Mouse (Mus musculus) thymus, postnatal 25 days (tissue): Measurements from ENCODE around the gene Vwa8.

Source experiments
- DNase-seq: peaks from one replicate; pipeline ENCODE4 v3.0.0; 2022

Vwa8 gene

DNA sequence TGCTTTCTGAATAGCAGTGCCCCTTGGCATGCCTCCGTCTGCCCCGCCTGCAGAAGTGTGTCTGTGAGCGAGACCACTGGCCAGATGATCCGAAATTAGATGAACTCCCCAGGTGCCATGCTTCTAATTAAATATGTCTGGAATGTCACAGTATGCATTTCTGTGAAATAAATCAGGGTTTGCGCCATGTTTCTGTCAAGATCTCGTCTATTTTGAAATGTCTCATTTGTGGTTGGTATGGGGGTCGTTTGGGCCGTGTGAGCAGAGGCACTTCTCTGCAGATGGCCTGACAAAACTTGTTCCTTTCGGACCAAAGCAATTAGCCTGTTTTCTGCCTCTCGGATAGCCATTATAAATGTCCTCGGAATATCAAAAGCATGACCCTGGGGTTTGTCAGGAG lies 306.1 kb downstream of the Vwa8 start:
- no peak for DNase-seq

DNA sequence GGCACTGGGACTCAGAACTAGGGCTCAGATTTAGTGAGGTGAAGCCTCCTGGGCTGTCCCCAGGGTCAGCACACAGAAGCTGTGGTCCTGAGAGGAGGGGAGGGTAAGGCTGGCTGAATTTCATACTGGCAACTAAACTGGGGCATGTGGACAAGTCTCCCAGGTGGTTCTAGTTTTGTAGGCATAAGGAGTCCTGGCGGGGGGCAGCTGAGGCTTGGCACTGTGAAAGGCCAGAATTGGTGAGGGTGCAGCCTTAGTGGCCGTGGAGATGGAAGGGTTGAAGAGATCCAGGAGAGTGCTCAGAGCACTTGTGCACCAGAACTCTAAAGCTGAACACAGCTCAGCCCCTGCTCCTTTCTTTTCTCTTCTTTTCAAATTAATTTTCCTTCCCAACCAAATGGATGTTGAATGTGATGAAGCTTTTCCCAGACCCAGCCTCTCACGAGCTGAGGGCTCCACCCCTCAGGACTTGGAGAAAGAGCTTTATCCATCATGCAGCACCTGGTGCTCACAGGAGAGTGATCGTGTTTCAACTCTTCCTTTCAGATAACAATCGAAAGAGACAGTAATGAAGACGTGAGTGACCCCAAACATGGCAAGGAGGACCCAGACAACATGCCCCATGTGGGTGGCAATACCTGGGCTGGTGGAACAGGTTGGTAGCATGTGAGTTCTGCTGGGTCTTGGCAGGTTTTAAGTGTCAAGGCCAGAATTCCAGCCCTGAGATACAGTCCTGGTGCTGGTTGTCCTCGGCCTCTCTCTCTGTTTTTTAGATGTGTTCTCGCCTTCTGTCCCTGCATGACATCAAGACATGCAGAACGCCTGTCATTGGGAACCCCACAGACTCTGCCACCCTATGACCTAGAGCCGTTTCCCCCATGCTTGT lies 307.9 kb downstream of the Vwa8 start:
- DNase-seq: no peak

DNA sequence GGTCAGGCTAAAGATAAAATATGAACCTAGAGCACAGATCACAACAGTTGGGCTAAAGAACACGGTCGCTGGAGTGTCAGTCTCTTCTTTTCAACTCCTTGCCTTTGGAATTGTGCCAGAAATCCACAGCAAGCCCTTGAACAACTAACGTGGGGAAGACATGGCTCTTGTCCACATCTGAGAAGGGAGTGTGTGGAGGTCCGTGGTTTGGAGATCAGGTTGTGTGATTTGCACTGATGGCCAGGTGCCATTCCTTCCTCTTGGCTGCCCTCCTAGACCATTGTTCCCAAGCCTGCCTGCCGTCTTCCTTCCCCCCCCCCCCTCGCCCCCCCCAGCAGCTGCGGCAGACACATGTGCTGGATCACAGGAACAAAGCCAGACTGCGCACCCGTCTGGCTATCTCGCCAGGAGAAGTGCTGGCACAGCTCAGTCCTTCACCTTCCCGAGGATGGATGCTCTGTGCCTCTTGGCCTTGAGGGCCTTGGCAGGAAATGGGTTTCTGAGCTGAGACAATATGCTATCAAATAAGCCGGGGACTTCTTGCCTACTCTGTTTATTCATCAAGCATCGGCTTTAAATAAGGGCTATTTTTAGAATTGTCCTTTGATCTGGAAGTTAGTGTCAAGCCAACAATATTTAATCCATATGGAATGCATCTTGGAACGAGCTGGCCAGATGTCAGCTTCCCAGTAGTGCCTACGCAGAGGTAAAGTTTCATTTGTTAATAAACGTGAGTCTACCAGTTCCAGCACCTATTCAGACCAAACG lies 308.8 kb downstream of the Vwa8 start:
- no peak for DNase-seq

DNA sequence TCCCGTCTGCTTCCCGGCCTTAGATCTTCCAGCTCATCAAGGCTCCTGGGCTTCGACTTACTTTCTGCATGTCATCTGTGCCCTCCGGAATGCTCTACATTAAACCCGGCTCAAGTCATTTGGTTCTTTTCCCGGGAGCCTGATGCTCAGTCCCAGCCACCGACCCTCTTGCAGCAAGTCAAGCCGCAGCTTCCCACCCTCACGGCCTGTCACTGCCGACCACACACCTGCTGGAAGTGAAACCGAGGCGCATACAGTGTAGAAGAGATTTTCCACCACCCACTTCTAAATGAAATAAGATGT lies 309.3 kb downstream of the Vwa8 start:
- no peak for DNase-seq

DNA sequence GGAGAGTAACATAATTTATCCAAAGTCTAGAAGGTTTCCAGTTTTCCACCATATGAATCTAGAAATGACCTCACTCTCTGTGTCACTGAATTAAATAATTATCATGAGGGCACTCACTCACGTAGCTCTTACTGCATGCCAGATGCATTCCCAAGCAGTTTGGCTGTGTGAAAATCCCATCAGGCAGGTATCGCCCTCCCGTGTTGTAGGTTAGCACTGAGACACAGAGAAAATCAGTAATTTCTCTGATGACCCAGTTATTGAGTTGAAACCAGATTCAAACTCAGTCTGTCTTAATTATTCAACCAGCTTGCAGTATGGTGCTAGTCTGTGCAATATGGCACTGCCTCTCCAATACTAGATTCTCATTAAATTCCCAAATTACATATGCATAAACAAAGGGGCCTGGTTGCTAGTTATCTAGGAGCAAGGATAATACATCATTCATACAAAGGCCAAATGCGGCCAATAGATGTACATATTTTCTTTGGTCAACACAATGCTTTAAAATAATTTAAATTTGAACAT lies 309.9 kb downstream of the Vwa8 start:
- DNase-seq: no peak

DNA sequence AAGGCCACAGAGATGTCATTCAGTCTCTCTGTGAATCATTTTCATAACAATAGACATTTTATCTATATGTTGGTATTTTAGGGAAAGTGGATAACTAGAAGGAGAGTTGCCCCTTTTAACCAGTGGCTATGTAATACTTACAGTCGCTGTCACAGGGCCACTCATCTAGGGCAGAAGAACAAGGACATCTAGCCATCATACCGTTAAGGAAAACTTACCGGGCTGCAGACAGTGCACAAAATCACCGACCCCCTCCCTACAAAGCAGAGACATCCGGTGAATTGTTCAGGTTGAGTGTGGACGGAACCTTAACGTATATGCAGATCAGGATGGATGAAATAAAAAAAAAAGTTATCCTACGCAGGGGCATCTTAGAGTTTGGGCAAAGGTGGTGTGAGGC lies 310.6 kb downstream of the Vwa8 start:
- DNase-seq: no peak

DNA sequence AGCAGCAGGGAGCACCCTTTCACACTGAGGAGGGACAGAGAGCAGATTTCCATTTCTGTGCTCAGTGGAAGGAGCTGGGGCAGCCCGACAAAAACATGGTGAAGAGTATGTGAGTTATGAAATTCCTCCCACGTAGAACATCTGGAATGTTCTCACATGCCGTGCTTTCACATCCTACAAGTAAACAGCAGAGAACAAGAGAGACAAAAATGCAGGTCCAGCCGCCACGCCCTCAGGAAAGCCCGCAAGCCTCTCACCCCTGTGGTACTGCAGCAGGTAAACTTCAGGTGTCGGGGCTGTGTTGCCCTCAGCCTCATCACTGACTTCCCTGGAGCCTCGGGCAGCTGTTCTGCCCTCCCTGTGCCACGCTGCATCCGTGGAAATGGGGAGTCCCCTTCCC lies 311.6 kb downstream of the Vwa8 start:
- DNase-seq: no peak

DNA sequence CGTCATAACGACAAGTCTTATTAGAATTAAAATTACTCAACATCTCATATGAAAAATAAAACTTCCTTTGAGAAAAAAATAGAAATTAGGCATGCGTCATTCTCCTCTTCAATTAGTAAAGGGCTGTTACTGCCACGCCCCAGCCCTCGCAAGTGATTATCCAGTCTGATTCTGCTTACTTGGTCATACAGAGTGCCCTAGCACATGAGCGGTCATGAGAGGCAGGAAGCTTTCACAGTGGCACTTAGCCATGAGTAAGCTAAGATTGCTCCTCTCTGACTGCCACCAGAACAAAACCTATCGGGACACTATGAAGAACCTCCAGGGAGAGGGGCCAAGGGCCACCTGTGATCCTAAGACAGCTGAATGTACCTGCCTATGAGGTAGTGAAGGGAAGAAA lies 312.1 kb downstream of the Vwa8 start:
- DNase-seq: no peak

DNA sequence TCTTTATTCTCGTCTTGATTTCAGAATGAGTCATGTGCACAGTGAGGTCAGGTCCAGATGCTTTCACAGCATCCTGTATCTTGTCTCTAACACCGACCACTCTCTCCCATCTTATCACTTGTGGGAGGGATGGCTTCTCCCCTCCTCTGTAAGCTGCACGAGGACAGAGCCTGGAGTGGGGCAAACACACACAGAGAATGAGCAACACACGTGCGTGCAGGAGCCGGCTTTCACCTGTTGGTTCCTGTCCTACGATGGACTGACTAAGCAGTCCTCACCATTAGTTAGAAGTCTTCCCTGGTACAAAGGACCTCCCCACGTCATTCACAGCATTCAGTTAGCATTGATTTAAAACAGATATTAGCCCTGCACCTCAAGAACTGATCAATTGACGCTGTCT lies 312.9 kb downstream of the Vwa8 start:
- DNase-seq: no peak

DNA sequence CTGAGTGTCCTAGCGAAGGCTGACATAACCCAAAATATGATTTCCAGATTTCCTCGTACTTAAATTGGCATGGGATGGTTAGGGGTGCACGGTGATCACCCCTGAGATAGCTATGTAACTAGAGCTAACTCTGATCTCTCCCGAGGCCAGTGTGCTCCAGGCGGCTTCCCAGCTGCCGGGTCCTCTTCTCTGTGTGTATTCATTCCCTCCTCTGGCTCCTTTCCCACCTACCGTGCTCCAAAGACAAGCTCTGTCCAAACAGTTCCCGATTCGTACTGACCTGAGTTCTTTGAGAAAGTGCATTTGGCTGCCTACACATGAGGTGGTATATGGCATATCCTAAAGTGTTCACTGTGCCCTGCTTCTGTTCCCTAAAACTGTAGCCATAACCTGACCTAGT lies 313.8 kb downstream of the Vwa8 start:
- DNase-seq: no peak

DNA sequence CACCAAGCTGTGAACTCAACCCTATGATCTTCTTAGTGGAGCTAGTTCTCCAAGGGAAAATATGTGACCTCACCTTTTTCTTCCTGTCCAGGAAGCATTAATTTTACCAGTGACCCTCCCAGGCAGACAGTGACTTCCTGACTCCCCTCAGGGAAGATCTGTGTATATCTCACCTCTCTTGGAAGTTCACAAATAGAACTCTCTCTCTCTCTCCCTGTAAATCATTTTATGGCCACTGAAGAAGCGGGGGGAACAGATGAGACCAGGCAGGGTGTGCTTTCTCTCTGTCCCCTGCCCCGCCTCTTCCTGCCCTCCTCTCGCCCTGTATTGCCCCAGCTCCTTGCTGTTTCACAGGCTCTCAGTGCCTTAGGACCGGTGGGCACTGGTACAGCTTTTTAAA lies 315.5 kb downstream of the Vwa8 start:
- no peak for DNase-seq

DNA sequence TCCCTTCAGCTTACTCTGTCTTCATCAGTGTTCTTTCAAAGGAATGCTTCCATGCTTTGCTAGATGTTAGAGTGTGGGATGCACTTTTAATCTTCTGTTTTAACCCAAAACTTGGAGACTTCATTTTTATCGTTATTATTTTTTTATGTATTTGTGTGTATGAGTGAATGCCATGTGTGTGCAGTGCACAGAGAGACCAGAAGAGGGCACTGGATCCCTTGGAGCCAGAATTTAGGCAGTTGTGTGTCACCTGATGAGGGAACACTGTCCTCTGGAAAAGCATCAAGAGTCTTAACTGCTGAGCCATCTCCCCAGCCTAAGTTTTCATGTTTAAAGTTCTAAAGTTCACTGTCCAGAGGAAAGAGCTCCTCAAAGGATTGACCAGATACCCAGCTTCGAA lies 316.1 kb downstream of the Vwa8 start:
- DNase-seq: peak; percentile 69

DNA sequence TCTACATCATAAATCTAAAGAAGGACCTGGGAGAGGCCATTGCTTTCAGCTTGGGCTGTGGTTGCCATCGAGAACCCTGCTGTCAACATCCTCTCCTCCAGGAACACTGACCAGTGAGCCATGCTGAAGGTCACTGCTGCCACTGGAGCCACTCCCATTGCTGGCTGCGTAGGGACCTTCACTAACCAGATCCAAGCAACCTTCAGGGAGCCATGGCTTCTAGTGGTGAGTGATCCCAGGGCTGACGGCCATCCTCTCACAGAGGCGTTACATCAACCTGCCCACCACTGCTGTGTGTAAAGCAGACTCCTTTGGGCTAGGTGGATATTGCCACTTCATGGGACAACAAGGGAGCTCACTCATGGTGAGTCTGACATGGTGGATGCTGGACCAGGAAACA lies 325.7 kb downstream of the Vwa8 start:
- no peak for DNase-seq

DNA sequence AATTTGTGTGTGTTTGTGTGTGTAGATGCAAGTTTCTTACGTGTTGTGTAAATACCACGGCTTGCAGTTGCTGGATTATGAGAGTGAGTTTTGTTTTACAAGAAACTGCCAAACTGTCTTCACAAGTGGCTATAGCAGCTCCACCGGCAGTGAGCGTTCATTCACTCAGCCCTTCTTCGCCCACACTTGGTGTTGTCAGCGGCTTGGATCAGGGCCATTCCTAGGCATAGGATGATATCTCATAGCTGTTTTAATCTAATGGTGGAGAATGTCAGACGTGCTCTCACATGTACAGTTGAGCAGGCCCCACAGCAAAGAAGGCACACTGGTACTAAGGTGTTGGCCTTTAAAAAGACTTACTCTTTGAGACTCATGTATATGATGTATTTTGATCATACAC lies 328.9 kb downstream of the Vwa8 start:
- DNase-seq: no peak

DNA sequence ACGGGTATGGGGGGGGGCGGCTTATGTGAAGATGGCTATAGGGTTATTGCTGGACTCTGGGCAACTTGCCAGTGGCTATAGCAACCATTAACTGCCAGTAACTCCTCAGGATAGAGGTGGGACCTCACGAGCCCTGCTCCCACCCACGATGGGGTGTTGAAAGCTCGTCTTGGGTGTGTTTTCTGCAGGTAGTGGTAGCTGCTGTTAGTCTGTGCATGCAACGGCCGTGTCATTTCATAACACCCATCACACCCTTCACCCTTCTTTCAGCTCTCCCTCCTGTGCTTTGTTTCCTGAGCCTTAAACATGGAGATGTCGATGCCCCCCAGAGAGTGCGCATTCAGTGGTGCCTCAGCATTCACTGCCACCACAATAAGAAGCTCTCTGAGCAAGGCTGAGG lies 329.4 kb downstream of the Vwa8 start:
- no peak for DNase-seq

DNA sequence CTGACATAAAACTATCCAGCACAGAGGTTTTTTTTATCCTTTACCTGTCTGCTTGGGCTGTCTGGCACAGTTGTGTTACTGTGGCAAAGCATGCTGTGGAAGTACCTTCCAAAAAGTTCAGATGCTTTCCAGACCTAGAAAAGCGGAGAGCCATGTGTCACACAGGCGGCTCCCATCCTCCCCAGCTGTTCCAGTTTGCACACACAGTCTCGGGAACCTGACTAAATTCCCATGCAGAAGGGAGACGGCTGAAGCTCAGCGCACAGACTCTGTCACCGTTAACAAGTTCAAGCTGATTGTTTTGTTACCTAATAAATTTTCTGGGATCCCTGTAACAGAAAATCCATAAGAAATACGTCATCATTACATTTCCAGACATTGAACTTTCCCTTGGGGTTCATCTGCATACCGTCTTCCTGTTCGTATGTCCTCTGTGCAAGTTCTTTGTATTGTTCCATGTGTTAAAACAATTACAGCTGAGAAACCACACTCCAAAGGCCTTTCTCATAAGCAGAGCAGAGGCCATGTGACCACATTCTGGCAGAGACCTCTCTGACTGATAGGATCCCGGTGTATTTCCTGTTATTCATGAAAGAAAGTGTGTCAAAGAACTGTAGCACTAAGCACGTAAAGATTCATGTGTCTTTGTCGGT lies 331.4 kb downstream of the Vwa8 start:
- peak; percentile 49 for DNase-seq

DNA sequence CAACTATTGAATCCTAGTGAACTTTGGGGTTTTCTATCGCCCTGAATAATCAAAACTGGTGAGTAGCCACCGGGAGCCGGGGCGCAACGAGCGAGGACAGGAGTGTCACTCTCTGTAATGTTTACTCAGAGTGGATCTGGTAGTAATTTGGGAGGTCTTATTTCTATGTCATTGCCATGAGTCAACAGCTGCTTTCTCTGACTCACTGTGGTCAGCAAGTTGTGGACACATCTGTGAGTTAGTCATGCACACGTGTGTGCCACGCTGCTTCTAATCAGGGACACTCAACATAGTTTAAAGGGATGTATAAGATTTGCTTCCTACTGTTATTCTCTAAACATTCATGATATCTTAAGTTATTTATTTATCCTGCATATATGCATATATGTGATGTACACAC lies 332.9 kb downstream of the Vwa8 start:
- DNase-seq: no peak

DNA sequence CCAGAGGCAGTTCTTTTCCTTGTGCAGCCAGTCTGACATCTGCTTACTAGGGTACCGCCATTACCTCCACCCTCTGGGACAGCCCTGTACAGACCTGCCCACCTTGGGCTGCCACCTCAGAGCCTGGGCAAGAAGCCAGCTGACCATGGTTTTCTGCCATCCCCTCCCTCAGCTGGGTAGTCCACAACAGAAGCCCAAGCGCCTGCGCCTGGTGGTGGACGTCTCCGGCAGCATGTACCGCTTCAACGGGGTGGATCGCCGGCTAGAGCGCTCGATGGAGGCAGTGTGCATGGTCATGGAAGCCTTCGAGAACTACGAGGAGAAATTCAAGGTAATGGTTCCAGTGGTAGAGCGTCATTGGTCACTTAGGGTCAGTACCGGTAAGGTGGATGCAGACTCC lies 333.9 kb downstream of the Vwa8 start:
- DNase-seq: no peak

DNA sequence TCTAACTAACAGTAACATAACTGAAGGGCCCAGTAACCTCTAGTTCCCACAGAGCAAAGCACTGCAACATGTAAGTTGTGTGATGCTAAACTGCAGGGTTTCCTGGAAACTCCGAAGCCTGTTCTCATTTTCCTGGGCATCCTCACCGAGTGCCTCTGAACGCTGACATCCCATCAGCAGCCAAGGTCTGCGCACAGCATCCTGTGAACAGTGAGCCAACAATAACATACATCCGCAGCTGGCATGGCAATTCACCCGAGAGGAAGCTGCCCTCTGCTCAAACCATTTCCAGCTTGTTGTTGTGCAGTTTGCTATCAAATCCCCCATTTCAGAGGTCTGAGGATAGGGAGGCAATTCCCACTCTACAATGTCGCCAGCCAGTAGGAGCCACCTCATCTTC lies 334.4 kb downstream of the Vwa8 start:
- DNase-seq: no peak

DNA sequence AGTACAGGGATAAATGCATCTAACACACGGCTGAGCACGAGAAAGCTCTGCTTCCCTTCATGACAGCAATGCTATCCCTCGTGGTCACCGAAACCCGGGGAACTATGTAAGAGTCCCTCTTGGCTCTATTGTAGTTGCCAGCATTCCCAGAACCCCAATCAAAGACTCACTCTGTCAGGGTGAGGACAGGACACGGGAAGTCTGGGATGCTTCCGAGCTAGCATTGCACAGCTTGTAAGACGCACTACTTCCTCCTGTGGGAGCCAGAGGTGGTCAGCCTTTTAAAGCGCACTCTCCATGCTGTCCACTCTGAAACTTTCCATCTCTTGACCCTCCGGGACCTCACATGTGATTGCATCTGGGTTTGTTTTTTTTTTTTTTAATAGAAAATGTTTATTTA lies 335.2 kb downstream of the Vwa8 start:
- no peak for DNase-seq

DNA sequence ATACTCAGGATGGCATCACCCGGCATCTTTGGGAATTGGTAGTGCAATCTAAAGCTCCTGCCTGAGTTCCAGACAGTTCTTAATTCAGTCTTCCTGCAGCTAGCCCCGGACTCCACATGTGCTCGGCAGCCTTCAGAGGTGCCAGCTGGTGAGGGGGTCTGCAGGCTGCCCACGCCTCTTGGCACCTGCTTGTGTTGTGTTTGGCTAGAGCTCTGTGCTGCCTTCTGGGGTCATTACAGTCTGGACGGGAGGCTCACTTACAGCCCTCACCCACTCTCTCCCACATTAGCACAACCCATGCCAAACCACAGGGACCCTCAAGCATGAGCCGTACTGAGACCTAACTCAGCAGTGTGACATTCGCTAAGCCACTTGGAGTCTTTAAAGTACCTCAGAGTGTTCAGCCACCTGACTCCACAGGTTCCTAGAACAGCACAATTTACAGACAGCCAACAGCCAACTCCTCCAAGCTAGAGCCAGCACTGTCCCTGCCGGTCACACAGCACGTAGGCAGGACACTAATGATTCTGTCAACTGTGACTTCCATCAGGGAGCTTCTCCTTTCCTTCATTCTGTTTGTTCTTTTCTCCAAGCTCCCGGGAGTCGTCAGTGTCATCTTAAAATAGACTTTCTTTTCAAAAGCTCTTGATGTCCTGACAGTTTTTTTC lies 336.3 kb downstream of the Vwa8 start:
- DNase-seq: no peak

DNA sequence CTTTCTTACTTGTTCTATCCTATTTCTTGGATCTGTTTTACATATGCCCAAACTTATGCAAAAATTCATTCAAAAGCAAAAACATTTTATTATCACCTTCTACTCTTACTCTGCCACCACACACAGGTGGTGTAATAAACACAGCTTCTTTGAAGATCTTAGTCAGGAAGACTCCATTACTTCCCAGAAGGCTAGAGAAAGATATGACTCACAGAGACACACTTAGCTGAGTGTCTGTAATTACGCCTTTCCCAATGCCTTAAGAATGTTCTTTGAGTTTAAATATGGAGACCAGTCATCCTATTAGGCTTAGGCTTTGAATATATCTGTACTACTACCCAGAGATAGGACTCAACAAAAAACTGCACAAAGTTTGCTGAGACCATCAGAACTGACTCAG lies 338.1 kb downstream of the Vwa8 start:
- no peak for DNase-seq

DNA sequence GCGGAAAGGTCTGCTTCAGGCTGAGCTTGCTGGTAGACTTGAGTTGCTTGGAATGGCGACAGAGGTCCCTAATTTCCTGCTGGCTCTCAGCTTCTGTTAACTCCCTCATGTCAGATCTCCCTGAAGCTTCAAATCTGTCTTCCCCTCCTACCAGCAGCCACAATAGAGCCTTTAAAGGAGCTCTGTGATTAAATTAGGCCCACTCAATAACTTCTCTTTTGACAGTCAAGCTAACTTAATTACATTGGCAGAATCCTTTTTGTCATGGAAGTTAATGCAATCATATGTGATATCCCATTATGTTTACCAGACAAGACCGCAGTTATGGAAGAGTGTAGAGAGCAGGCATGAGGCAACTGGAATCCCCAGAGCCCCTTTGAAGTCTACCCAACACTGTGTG lies 347.9 kb downstream of the Vwa8 start:
- no peak for DNase-seq
